Mouse (Mus musculus): ENCODE results near the gene Marc1. TPM values are rescaled to one million over a fixed set of nuclear protein-coding genes. Genes with fewer than 3 reads are reported as not detected.

Gene Marc1
- polyA plus RNA-seq, 1 experiment from 2014 or later = not detected

DNA sequence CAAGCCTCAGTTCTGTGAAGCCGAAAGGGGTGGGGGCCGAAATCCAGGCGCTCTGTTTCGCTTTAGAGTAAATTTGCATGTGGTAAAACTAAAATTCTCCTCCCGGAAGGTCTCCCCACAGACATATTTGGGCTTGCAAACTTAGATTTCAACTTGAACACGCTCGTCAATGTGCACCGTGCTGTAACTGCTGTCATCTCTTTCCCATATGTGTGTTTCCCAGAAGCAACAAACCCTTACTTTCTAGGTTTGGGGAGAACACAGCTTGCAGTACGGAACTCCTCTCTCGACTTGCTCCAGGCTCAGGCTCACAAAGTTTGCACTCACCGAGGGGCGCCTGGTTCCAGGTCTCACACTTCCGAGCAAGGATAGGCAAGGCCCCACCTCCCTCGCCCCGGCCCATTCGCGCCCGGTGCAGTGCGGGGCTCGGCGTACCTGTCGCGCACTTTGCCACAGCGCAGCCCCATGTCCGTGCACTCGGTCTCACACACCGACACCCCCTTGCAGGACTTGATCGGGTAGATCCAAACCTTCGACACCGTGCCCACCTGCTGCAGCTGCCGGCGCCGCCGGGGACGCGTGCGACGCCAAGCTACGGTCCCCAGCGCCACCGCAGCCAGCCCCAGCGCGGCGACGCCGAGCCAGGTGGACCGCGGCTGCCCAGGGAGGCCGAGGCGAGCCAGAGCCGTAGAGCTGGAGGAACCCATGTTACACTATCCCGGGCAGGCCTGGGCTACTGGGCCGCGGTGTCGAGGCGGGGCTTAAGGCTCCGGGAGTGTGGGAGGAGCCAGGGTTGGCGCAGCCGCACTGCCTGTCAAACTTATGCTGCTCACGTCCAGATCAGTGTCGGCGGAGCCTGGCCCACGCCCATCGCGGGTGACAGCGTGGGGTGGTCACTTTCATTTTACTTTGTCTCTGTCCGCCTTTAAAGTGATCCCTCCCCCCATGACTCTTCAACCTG is 34.3 kb upstream of the Marc1 start:
- peak overlapping the region; percentile 77 for H3K4me2 ChIP-seq (replicated peaks)
- H3K9me3 ChIP-seq = no peaks in the 10 kb centered on the region
- under 1% methylated on average over 67 of the region's 67 CpGs for WGBS
- H3K4me1 ChIP-seq = peaks cover 17% of the 10 kb centered on the region
- peak overlapping the region; percentile 60 for H3K9ac ChIP-seq (replicated peaks)
- peak; percentile 97 for ATAC-seq (replicated peaks)
- H3K36me3 ChIP-seq = no peaks in the 10 kb centered on the region
- H3K4me3 ChIP-seq = peak overlapping the region; percentile 68
- H3K27me3 ChIP-seq = 0 out of 2 replicates have a peak, but pooled peaks cover 3% of the 10 kb centered on the region
- H3K27ac ChIP-seq (replicated peaks) = 0 out of 2 replicates have a peak overlapping the region, but pooled peaks have one; percentile 29

DNA sequence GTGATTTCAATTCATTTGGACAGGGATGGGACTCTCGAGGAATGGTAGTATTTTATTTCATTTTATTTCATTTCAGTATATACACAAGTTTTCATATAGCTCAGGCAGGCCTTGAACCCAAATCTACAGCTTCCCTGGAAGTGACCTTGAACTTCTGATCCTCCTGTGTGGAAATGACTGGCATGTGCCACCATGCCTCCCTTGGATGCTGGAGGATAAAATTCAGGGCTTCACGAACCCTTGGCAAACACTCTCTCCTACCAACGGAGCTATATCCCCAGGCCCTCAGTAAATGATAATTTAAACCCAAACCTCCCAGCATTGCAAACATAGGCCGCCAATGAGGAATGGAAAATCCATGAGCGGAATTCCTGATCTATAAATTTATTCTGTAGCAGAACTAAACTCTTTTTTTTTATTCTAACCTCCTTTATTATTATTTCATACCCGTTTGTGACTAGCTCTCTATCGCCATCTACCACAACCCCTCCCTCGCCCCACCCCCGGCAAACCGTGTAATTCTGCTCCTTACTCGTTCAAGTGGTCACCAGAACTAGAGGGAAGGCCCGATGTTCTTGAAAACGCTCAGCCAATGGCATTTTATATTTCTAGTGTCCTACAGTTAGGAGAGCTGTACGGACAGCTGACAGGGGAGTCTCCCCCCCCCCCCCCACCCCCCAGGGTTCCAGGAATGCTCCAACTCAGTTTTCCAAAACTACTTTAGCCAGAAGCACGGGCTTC is 33.4 kb upstream of the Marc1 start:
- H3K4me3 ChIP-seq = peak overlapping the region; percentile 68
- H3K27ac ChIP-seq (replicated peaks) = no peak overlapping the region
- WGBS = 22% methylated on average over 15 of the region's 15 CpGs
- no peaks in the 10 kb centered on the region for H3K9me3 ChIP-seq
- 0 out of 2 replicates have a peak, but pooled peaks cover 3% of the 10 kb centered on the region for H3K27me3 ChIP-seq
- no peaks in the 10 kb centered on the region for H3K36me3 ChIP-seq
- H3K4me1 ChIP-seq = peaks cover 17% of the 10 kb centered on the region
- no peak for ATAC-seq (replicated peaks)
- H3K4me2 ChIP-seq (replicated peaks) = peak overlapping the region; percentile 77
- no peak overlapping the region; the same call in 1 of the 2 replicates for H3K9ac ChIP-seq (replicated peaks)

DNA sequence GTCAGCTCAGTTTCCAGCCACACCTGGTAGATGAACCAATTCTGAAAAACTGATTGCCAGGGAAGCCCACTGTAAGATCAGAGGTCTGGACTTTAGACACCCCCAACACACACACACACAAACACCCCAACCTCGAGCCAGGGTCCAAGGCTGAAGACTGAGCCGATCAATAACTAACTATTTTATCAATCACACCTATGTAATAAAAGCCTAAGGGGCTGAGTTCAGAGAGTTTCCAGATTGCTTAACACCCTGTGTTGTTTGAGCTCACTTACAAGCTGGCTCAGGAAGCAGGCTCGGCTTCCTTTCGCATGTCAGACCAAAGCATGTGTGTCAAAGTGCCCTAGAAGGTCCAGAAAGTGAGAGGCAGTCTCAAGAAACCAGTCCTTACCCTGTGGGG is 26.5 kb upstream of the Marc1 start:
- Histone ChIP-seq H3K27me3 (no peaks in the 10 kb centered on the region), H3K4me1 (no peaks in the 10 kb centered on the region), H3K36me3 (0 out of 2 replicates have a peak, but pooled peaks cover 6% of the 10 kb centered on the region), H3K9ac (replicated peaks) (no peak overlapping the region), H3K4me2 (replicated peaks) (no peak overlapping the region), H3K9me3 (no peaks in the 10 kb centered on the region), H3K4me3 (no peak overlapping the region), H3K27ac (replicated peaks) (no peak overlapping the region)
- 88% methylated on average over 4 of the region's 4 CpGs for WGBS
- ATAC-seq (replicated peaks) = no peak

DNA sequence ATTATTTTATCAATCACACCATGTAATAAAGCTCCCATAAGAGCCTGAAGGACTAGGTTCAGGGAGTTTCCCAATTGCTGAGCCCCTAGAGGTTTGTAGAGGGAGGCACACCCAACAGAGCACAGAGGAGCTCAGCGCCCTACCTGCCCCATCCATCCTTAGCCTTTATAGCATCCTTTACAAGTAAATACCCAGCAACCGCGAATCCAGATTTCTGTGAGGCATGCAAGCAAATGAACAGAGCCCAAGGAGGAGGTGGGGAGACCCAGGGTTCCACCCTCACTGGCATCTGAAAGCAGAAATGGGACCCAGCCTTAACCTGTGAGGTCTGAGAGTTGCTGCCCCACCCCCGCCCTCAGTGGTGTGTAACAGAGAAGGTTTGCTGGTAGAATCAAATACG is 25.2 kb upstream of the Marc1 start:
- WGBS = 78% methylated on average over 5 of the region's 5 CpGs
- Histone ChIP-seq H3K4me1 (no peaks in the 10 kb centered on the region), H3K27ac (replicated peaks) (no peak overlapping the region), H3K4me2 (replicated peaks) (no peak overlapping the region), H3K4me3 (no peak overlapping the region), H3K36me3 (0 out of 2 replicates have a peak, but pooled peaks cover 11% of the 10 kb centered on the region), H3K27me3 (no peaks in the 10 kb centered on the region), H3K9ac (replicated peaks) (no peak overlapping the region), H3K9me3 (no peaks in the 10 kb centered on the region)
- ATAC-seq (replicated peaks) = no peak

DNA sequence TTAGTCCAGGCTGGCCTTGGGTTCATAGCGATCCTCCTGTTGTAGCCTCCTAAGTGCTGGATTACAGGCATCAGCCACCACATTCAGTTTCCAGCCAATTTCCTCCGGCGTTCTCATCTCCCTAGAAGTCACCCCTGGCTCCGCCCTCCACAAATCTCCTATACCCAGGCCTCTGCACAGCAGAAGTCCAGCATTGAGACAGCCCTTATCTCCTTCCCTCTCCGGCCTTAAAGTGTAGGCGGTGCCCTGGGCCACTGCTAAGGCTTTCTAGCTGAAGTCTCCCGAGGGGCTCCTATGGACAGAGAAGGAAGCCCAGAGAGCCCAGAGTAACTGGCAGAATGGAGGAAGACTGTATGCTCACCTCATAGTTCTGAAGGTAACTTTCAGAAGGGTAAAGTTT is 22.4 kb upstream of the Marc1 start:
- Histone ChIP-seq H3K4me1 (no peaks in the 10 kb centered on the region), H3K9ac (replicated peaks) (no peak overlapping the region), H3K36me3 (peaks cover 17% of the 10 kb centered on the region; the same call in 1 of the 2 replicates), H3K27me3 (no peaks in the 10 kb centered on the region), H3K9me3 (no peaks in the 10 kb centered on the region), H3K4me3 (no peak overlapping the region), H3K4me2 (replicated peaks) (no peak overlapping the region), H3K27ac (replicated peaks) (no peak overlapping the region)
- WGBS = 96% methylated on average over 7 of the region's 7 CpGs
- no peak for ATAC-seq (replicated peaks)

DNA sequence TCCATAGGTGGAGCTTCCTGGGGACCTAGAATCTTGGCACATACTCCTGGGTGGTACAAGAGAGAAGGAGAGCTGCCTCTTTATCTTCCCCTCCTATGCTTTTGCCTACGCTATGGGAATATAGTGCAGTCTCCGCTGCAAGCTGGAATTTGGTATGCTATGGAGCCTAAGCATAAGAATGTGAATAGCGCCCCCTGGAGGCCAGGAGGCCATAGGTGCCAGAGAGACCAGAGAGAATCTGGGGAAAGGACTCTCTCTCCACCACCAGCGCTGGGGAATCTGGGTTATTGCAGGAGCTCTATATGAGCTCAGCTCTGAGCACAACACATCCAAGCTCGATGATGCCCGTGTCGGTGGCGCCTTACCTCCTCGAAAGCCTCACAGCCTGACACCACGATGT is 21.1 kb upstream of the Marc1 start:
- ATAC-seq (replicated peaks) = no peak
- Histone ChIP-seq H3K4me1 (0 out of 2 replicates have a peak, but pooled peaks cover 2% of the 10 kb centered on the region), H3K9me3 (no peaks in the 10 kb centered on the region), H3K4me2 (replicated peaks) (no peak overlapping the region), H3K27ac (replicated peaks) (no peak overlapping the region), H3K9ac (replicated peaks) (no peak overlapping the region), H3K36me3 (peaks cover 17% of the 10 kb centered on the region; the same call in 1 of the 2 replicates), H3K4me3 (no peak overlapping the region), H3K27me3 (no peaks in the 10 kb centered on the region)
- WGBS = 90% methylated on average over 10 of the region's 10 CpGs

DNA sequence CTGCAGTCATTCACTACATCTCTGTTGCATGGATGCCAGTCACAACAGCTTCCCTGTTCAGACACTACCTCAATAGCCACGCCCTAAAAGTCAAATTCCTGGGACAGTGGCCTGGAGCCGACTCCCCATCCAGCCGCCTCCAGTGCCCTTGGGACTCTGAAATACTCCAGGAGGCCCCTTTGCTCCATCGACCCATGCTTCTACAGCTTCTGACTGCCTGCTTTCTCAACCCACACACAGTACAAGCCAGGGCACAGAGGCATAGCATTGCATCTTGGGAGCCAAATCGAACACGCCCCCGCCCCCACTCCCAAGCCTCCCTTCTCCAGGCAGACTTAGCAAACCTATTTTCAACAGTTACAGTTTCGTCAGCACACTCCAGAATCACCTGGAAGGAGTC is 18.8 kb upstream of the Marc1 start:
- ATAC-seq (replicated peaks) = no peak
- no peaks in the 10 kb centered on the region for H3K27me3 ChIP-seq

DNA sequence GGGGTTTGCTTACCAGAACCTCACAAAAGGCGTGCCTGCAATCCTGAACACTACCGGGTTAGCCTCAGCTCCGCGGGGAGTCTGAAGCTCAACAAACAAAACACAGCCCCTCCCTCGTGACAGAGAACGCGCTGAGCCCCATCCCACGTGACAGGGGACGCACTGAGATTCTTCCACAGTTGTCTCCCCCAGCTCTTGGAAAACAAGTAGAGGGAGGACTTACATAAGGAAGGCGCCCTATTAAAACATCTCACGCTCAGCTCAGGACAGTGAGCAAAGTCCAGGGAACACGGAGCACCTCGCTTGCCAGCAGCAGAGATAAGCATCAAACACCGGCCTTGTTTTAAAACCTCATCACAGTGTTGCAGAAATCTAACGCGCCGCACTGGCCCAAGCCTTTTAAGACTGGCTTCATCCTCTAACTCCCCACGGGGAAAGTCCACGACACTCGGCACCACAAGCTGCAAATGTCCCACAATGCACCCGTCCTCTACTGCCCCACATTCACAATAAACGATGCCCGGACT is 16.1 kb upstream of the Marc1 start:
- no peak for ATAC-seq (replicated peaks)
- peak overlapping the region; percentile 32 for H3K4me2 ChIP-seq (replicated peaks)
- H3K36me3 ChIP-seq = peaks cover 9% of the 10 kb centered on the region; the same call in 1 of the 2 replicates
- H3K4me1 ChIP-seq = peaks cover 16% of the 10 kb centered on the region
- 29% methylated on average over 23 of the region's 23 CpGs for WGBS
- no peak overlapping the region for H3K27ac ChIP-seq (replicated peaks)
- peak overlapping the region; percentile 17 for H3K4me3 ChIP-seq
- no peaks in the 10 kb centered on the region for H3K9me3 ChIP-seq
- no peaks in the 10 kb centered on the region for H3K27me3 ChIP-seq
- H3K9ac ChIP-seq (replicated peaks) = no peak overlapping the region

More for the DNA sequence above, 18.8 kb upstream of the Marc1 start:
- peaks cover 6% of the 10 kb centered on the region; the same call in 1 of the 2 replicates for H3K4me1 ChIP-seq
- peaks cover 17% of the 10 kb centered on the region; the same call in 1 of the 2 replicates for H3K36me3 ChIP-seq
- H3K4me3 ChIP-seq = no peak overlapping the region
- no peak overlapping the region for H3K9ac ChIP-seq (replicated peaks)
- 92% methylated on average over 8 of the region's 8 CpGs for WGBS
- no peaks in the 10 kb centered on the region for H3K9me3 ChIP-seq
- H3K4me2 ChIP-seq (replicated peaks) = no peak overlapping the region
- H3K27ac ChIP-seq (replicated peaks) = no peak overlapping the region

DNA sequence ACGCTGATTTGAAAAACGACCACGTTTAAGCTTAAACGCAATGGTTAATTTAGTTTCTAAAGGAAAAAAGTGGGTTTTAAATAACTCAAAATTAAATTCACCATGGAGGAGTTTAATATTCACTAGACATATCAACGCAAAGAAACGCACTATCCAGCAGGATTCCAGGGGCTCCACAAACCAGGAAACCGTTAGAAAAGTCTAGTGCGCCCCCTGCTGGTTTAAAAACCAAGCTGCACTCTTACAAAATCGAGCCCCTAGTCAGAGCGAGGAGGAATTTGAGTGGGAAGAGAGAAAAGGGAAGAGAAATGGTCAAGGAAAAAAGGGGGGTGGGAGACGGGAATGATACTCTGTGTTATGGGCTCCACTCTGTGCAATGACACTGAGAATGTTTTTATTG is 14.0 kb upstream of the Marc1 start:
- no peaks in the 10 kb centered on the region for H3K27me3 ChIP-seq
- 0 out of 2 replicates have a peak, but pooled peaks cover under 1% of the 10 kb centered on the region for H3K36me3 ChIP-seq
- WGBS = 26% methylated on average over 11 of the region's 11 CpGs
- peak; percentile 51; the same call in 1 of the 2 replicates for ATAC-seq (replicated peaks)
- H3K9me3 ChIP-seq = no peaks in the 10 kb centered on the region
- H3K9ac ChIP-seq (replicated peaks) = no peak overlapping the region
- no peak overlapping the region for H3K27ac ChIP-seq (replicated peaks)
- peaks cover 16% of the 10 kb centered on the region for H3K4me1 ChIP-seq
- H3K4me2 ChIP-seq (replicated peaks) = no peak overlapping the region
- no peak overlapping the region for H3K4me3 ChIP-seq

DNA sequence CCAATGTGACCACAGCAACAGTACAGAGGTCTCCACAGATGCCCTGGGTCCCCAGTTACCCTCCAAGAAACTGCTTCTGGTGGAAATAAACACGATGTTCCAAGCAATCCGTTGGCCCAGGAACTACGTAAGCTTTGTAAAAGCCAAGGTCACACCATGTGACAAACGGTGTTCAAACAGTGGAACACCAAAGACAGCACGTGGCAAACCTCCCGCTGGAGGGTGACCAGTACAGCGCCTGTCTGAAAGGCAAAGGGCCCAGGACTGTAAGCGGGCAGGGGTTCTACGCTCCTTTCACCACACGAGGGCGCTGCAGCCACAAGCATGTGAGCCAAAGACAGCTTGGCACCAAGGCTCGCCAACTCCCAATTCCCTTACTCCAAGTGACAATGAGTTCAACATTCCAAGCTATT is 13.3 kb upstream of the Marc1 start:
- no peak overlapping the region for H3K27ac ChIP-seq (replicated peaks)
- H3K4me1 ChIP-seq = peaks cover 16% of the 10 kb centered on the region
- no peaks in the 10 kb centered on the region for H3K36me3 ChIP-seq
- no peak overlapping the region for H3K9ac ChIP-seq (replicated peaks)
- H3K27me3 ChIP-seq = no peaks in the 10 kb centered on the region
- no peak overlapping the region for H3K4me3 ChIP-seq
- WGBS = 3% methylated on average over 12 of the region's 12 CpGs
- H3K9me3 ChIP-seq = no peaks in the 10 kb centered on the region
- ATAC-seq (replicated peaks) = peak; percentile 76
- no peak overlapping the region for H3K4me2 ChIP-seq (replicated peaks)

DNA sequence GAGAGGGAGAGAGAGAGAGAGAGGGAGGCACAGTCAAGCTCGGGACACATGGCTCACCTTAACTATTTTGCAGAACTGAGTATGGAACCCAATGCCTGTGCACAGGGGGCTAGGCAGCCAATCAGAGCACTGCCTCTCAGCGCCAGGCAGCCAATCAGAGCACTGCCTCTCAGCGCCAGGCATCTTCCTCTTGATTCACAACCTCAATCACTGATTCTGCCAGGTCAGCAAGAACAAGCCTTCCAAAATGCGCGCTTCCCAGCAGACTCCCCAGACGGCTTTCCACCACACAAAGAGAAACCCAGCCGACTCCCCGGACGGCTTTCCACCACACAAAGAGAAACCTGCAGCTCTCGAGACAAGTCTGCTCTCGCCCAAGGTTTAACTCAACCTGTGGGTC is 11.6 kb upstream of the Marc1 start:
- Histone ChIP-seq H3K27me3 (no peaks in the 10 kb centered on the region), H3K4me2 (replicated peaks) (peak overlapping the region; percentile 33), H3K36me3 (0 out of 2 replicates have a peak, but pooled peaks cover 4% of the 10 kb centered on the region), H3K9me3 (no peaks in the 10 kb centered on the region), H3K27ac (replicated peaks) (peak overlapping the region; percentile 27; the same call in 1 of the 2 replicates), H3K9ac (replicated peaks) (no peak overlapping the region), H3K4me1 (peaks cover 16% of the 10 kb centered on the region), H3K4me3 (no peak overlapping the region)
- WGBS = 8% methylated on average over 11 of the region's 11 CpGs
- peak; percentile 71; the same call in 1 of the 2 replicates for ATAC-seq (replicated peaks)

Data from forebrain, embryonic 15.5 days (tissue).